Mouse (Mus musculus) lung, postnatal 0 days (tissue): ENCODE measurements around the gene Thbs2. TPM values are rescaled to one million over a fixed set of nuclear protein-coding genes. Genes with fewer than 3 reads are reported as not detected.

Source experiments
- ATAC-seq: fragments of 200-750 bp; cut with Nextera tagmentation; 2 replicates; pipeline ENCODE4 v1.8.0; 2017; ENCODE audit warnings: moderate library complexity
- DNase-seq: peaks from one replicate; pipeline ENCODE4 v3.0.0-alpha.2; 2016; ENCODE audit warnings: low spot score
- H3K27ac ChIP-seq: fragments of 300-500 bp; sonication (generic); 2 replicates; pipeline ENCODE4 v1.5.1; 2014; ENCODE audit warnings: antibody characterized with exemption, mild to moderate bottlenecking, low read length, mixed read lengths
- H3K27me3 ChIP-seq: fragments of 300-500 bp; sonication (generic); replicated peaks from 2 replicates; pipeline ENCODE4 v1.6.1; 2014; ENCODE audit warnings: low read length, mixed read lengths; ENCODE audit not compliant: insufficient read depth
- H3K36me3 ChIP-seq: fragments of 300-500 bp; sonication (generic); 2 replicates; pipeline ENCODE4 v1.6.1; 2014; ENCODE audit warnings: low read length, mixed read lengths; ENCODE audit not compliant: insufficient read depth
- H3K4me1 ChIP-seq: fragments of 300-500 bp; sonication (generic); 2 replicates; pipeline ENCODE4 v1.6.1; 2014; ENCODE audit warnings: antibody characterized with exemption, low read depth, low read length, mixed read lengths; ENCODE audit not compliant: insufficient read depth
- H3K4me2 ChIP-seq: fragments of 300-500 bp; sonication (generic); replicated peaks from 2 replicates; pipeline ENCODE4 v1.6.1; 2014; ENCODE audit warnings: low read depth, mild to moderate bottlenecking, low read length, moderate library complexity, mixed read lengths
- H3K4me3 ChIP-seq: fragments of 300-500 bp; sonication (generic); 2 replicates; pipeline ENCODE4 v1.5.1; 2014; ENCODE audit warnings: low read depth, low read length
- H3K9ac ChIP-seq: fragments of 300-500 bp; sonication (generic); replicated peaks from 2 replicates; pipeline ENCODE4 v1.6.1; 2014; ENCODE audit warnings: low read depth, mild to moderate bottlenecking
- H3K9me3 ChIP-seq: fragments of 300-500 bp; sonication (generic); 2 replicates; pipeline ENCODE4 v1.6.1; 2016; ENCODE audit warnings: low read length, mixed read lengths
- CTCF ChIP-seq: IDR thresholded peaks from 2 replicates; pipeline ENCODE4 v1.5.1; 2016; ENCODE audit warnings: antibody characterized with exemption, mild to moderate bottlenecking
- EP300 ChIP-seq: IDR thresholded peaks from 2 replicates; pipeline ENCODE4 v1.6.1; 2016; ENCODE audit warnings: antibody characterized with exemption, mild to moderate bottlenecking, control low read depth
- WGBS: fragments of 180-500 bp; shearing (Covaris S2); extraction: QIAGEN DNeasy Blood & Tissue Kit; methylation state at CpG from one replicate; pipeline ENCODE4 v1.1.7; 2014; 5-methylcytosine and 5-hydroxymethylcytosine counted together
- polyA plus RNA-seq: library from polyadenylated mRNA; unstranded; fragments of >200 nt; fragmentation: Nextera tagmentation; extraction: Ambion mirVana; gene quantifications from 2 replicates; pipeline ENCODE4 v1.2.1, GENCODE M21; 2015

Gene Thbs2
- polyA plus RNA-seq, 1 experiment from 2014 or later: 5.4 TPM

- Histone ChIP-seq H3K27me3 (no peaks in the 10 kb centered on the region), H3K36me3 (no peaks in the 10 kb centered on the region), H3K27ac (no peak overlapping the region), H3K9ac (no peak overlapping the region), H3K4me2 (no peak overlapping the region), H3K4me1 (no peaks in the 10 kb centered on the region), H3K4me3 (no peak overlapping the region), H3K9me3 (no peaks in the 10 kb centered on the region)
- 68% methylated on average over 2 of the region's 2 CpGs for WGBS
- TF ChIP-seq CTCF: no peak
- no peak for TF ChIP-seq EP300
- no peak for DNase-seq
- ATAC-seq: no peak
Measured at GRCm38 (mm10) chr17:14675517-14675916, 18.5 kb downstream of the Thbs2 start.

GRCm38 (mm10) chr17:14672402-14672801 is 21.6 kb downstream of the Thbs2 start:
- no peaks in the 10 kb centered on the region for H3K4me1 ChIP-seq
- no peak overlapping the region for H3K27ac ChIP-seq
- no peak overlapping the region for H3K9ac ChIP-seq
- ATAC-seq (peak; percentile 44), DNase-seq (peak; percentile 36)
- H3K4me2 ChIP-seq: no peak overlapping the region
- TF ChIP-seq EP300 (no peak), CTCF (no peak)
- no peaks in the 10 kb centered on the region for H3K9me3 ChIP-seq
- no peak overlapping the region for H3K4me3 ChIP-seq
- 58% methylated on average over 5 of the region's 5 CpGs for WGBS
- H3K27me3 ChIP-seq: no peaks in the 10 kb centered on the region
- H3K36me3 ChIP-seq: no peaks in the 10 kb centered on the region

- H3K27me3 ChIP-seq: no peaks in the 10 kb centered on the region
- no peaks in the 10 kb centered on the region for H3K9me3 ChIP-seq
- DNase-seq: no peak
- ATAC-seq: no peak
- TF ChIP-seq EP300: no peak
- no peak for TF ChIP-seq CTCF
- no peaks in the 10 kb centered on the region for H3K4me1 ChIP-seq
- H3K9ac ChIP-seq: no peak overlapping the region
- H3K4me3 ChIP-seq: no peak overlapping the region
- no peak overlapping the region for H3K27ac ChIP-seq
- 58% methylated on average over 4 of the region's 4 CpGs for WGBS
- no peaks in the 10 kb centered on the region for H3K36me3 ChIP-seq
- H3K4me2 ChIP-seq: no peak overlapping the region
Measured at GRCm38 (mm10) chr17:14667225-14667624, 26.8 kb downstream of the Thbs2 start.

GRCm38 (mm10) chr17:14666451-14666850 is 27.6 kb downstream of the Thbs2 start:
- DNase-seq (no peak), ATAC-seq (no peak)
- no peak overlapping the region for H3K27ac ChIP-seq
- TF ChIP-seq CTCF (no peak), EP300 (no peak)
- H3K27me3 ChIP-seq: no peaks in the 10 kb centered on the region
- H3K4me1 ChIP-seq: no peaks in the 10 kb centered on the region
- H3K9me3 ChIP-seq: no peaks in the 10 kb centered on the region
- WGBS: 82% methylated on average over 2 of the region's 2 CpGs
- H3K36me3 ChIP-seq: no peaks in the 10 kb centered on the region
- H3K4me3 ChIP-seq: no peak overlapping the region
- no peak overlapping the region for H3K4me2 ChIP-seq
- no peak overlapping the region for H3K9ac ChIP-seq

- Histone ChIP-seq H3K36me3 (no peaks in the 10 kb centered on the region), H3K9me3 (no peaks in the 10 kb centered on the region), H3K27ac (no peak overlapping the region), H3K4me1 (no peaks in the 10 kb centered on the region), H3K9ac (no peak overlapping the region), H3K4me3 (no peak overlapping the region), H3K4me2 (no peak overlapping the region), H3K27me3 (no peaks in the 10 kb centered on the region)
- no peak for DNase-seq
- no peak for TF ChIP-seq EP300
- TF ChIP-seq CTCF: no peak
- 77% methylated on average over 5 of the region's 5 CpGs for WGBS
- ATAC-seq: no peak
Measured at GRCm38 (mm10) chr17:14663366-14663765, 30.7 kb downstream of the Thbs2 start.

- no peak for ATAC-seq
- no peak for TF ChIP-seq CTCF
- TF ChIP-seq EP300: no peak
- WGBS: 69% methylated on average over 6 of the region's 6 CpGs
Measured at GRCm38 (mm10) chr17:14662409-14662808, 31.6 kb downstream of the Thbs2 start.

GRCm38 (mm10) chr17:14659746-14660145 is 34.3 kb downstream of the Thbs2 start:
- H3K4me2 ChIP-seq: no peak overlapping the region
- ATAC-seq (no peak), DNase-seq (no peak)
- no peaks in the 10 kb centered on the region for H3K4me1 ChIP-seq
- H3K9me3 ChIP-seq: no peaks in the 10 kb centered on the region
- H3K9ac ChIP-seq: no peak overlapping the region
- no peak overlapping the region for H3K4me3 ChIP-seq
- H3K27ac ChIP-seq: no peak overlapping the region
- TF ChIP-seq EP300 (no peak), CTCF (no peak)
- WGBS: 67% methylated on average over 4 of the region's 4 CpGs
- H3K27me3 ChIP-seq: no peaks in the 10 kb centered on the region
- no peaks in the 10 kb centered on the region for H3K36me3 ChIP-seq

More at GRCm38 (mm10) chr17:14662409-14662808, 31.6 kb downstream of the Thbs2 start:
- no peak overlapping the region for H3K9ac ChIP-seq
- no peak overlapping the region for H3K4me3 ChIP-seq
- no peaks in the 10 kb centered on the region for H3K27me3 ChIP-seq
- H3K4me2 ChIP-seq: no peak overlapping the region
- no peak for DNase-seq
- no peak overlapping the region for H3K27ac ChIP-seq
- no peaks in the 10 kb centered on the region for H3K4me1 ChIP-seq
- no peaks in the 10 kb centered on the region for H3K36me3 ChIP-seq
- H3K9me3 ChIP-seq: no peaks in the 10 kb centered on the region
